Mouse (Mus musculus): ENCODE data around the gene Otub1. TPM values are rescaled to one million over a fixed set of nuclear protein-coding genes. Genes with fewer than 3 reads are reported as not detected.

The Otub1 gene
- total and polyA plus RNA-seq, 3 experiments, result 102 to 139 (median 119) TPM

DNA sequence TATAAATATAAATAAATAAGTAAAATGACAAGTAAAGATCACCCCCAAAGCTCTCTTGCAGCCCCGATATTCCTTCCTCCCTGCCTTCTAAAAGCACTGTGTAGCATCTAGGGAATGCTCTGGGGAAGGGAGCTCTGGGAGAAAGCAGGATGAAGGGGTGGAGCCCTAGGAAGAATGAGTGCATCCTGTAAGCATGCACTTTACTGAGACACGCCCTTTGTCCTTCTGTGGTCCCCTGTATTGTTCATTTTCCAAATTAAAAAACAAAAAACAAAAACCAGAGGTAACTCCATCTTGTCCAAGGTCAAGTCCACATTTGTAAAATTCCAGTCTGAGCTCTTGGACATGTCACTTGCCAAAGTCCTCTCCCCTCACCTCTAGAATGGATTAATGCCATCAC lies 1.2 kb downstream of the Otub1 start:
- Histone ChIP-seq H3K9ac (ENCODE audit: insufficient read depth, low read depth) (peak overlapping the region; percentile 91), H3K4me1 (ENCODE audit: control insufficient read depth in 1 of 2, insufficient read depth in 2 of 2) (peaks cover 8 to 42% of the 10 kb centered on the region in 2 experiments; a peak in 3 of 4 replicates), H3K4me3 (replicated peaks in 1 of 3; ENCODE audit: low read depth in 2 of 3, low read length in 2 of 3, poor library complexity in 1 of 3) (peak overlapping the region; percentile 76 to 91 (median 90)), H3K4me2 (ENCODE audit: insufficient read depth, low read depth, poor library complexity, severe bottlenecking) (peak overlapping the region; percentile 90), H3K36me3 (replicated peaks in 1 of 2; ENCODE audit: control insufficient read depth in 1 of 2, insufficient read depth in 1 of 2, low read length in 1 of 2) (peaks cover 41 to 48% of the 10 kb centered on the region in 2 experiments), H3K79me2 (replicated peaks; ENCODE audit: control insufficient read depth, extremely low read depth, insufficient read depth, poor library complexity, severe bottlenecking) (peaks cover 23% of the 10 kb centered on the region), H3K9me3 (replicated peaks; ENCODE audit: low read length) (no peaks in the 10 kb centered on the region), H3K27ac (ENCODE audit: insufficient read depth, low read depth) (no peak overlapping the region), H3K27me3 (replicated peaks) (no peaks in the 10 kb centered on the region)
- dilution Hi-C loops (cut with MboI; ENCODE audit: extremely low pct_ligation_motif_present, extremely low pct_unique_long_range_greater_than_20kb, low sequenced_read_pairs) (no loop called here), in situ Hi-C loops (cut with MboI; ENCODE audit: low pct_ligation_motif_present, low pct_unique_long_range_greater_than_20kb, low sequenced_read_pairs) (loop anchor here (5.0 kb wide), 1 partner anchor 148 kb away; the partner anchor contains the start of gene Macrod1)
- TF ChIP-seq EP300 (IDR thresholded peaks at IDR 0.05; ENCODE audit: low read length) (no peak), USF2 (conservative IDR thresholded peaks at IDR 0.05; ENCODE audit: low read depth, low read length) (no peak), SIN3A (IDR thresholded peaks at IDR 0.05; ENCODE audit: low read length) (0 out of 2 replicates have a peak, but pooled peaks have one; percentile 36), MXI1 (IDR thresholded peaks at IDR 0.05; ENCODE audit: low read depth, low read length) (no peak)
- no peak for DNase-seq (ENCODE audit: extremely low read depth)

DNA sequence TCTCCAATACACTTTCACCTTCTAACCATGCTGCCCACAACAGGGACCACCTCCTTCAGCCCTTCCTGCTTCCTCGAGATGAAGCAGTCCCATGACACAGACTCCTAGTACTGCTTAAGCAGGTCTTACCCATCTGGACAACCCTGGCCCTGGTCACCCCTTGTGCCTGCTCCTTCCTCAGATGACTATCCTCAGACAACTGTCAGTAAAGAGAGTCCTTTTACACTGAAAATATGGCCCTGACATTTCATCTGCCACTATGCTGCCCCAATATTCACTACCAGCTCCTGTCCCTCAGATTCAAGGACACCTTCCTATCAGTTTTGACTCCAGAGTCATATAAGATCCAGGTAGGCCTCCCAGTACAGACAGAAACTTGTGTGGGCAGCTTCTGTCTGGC lies 5.7 kb downstream of the Otub1 start:
- no peak overlapping the region for H3K4me3 ChIP-seq (replicated peaks in 1 of 3; ENCODE audit: low read depth in 2 of 3, low read length in 2 of 3, poor library complexity in 1 of 3)
- DNase-seq (ENCODE audit: extremely low read depth), result no peak
- no peak overlapping the region for H3K4me2 ChIP-seq (ENCODE audit: insufficient read depth, low read depth, poor library complexity, severe bottlenecking)
- no peaks in the 10 kb centered on the region for H3K27me3 ChIP-seq (replicated peaks)
- no peak overlapping the region for H3K27ac ChIP-seq (ENCODE audit: insufficient read depth, low read depth)
- H3K79me2 ChIP-seq (replicated peaks; ENCODE audit: control insufficient read depth, extremely low read depth, insufficient read depth, poor library complexity, severe bottlenecking), result peaks cover 18% of the 10 kb centered on the region
- no peaks in the 10 kb centered on the region for H3K9me3 ChIP-seq (replicated peaks; ENCODE audit: low read length)
- no peak for TF ChIP-seq JUND (conservative IDR thresholded peaks at IDR 0.05; ENCODE audit: low read depth, low read length)
- TF ChIP-seq BHLHE40 (IDR thresholded peaks at IDR 0.05; ENCODE audit: low read depth, low read length), result no peak
- no peak for TF ChIP-seq ZC3H11A (IDR thresholded peaks at IDR 0.05; ENCODE audit: low read depth, low read length)
- no peak for TF ChIP-seq MXI1 (IDR thresholded peaks at IDR 0.05; ENCODE audit: low read depth, low read length)
- TF ChIP-seq POLR2A (IDR thresholded peaks at IDR 0.05; ENCODE audit: low read depth, low read length), result no peak
- no peak for TF ChIP-seq IRF4 (IDR thresholded peaks at IDR 0.05; ENCODE audit: low read depth, low read length)
- TF ChIP-seq POLR2AphosphoS2 (IDR thresholded peaks at IDR 0.05; ENCODE audit: low read depth, low read length), result no peak
- no peak for TF ChIP-seq ETS1 (conservative IDR thresholded peaks at IDR 0.05; ENCODE audit: low read depth, low read length)
- no peak for TF ChIP-seq E2F4 (IDR thresholded peaks at IDR 0.05; ENCODE audit: insufficient replicate concordance, low read depth, low read length)
- TF ChIP-seq RAD21 (IDR thresholded peaks at IDR 0.05; ENCODE audit: low read depth, low read length), result no peak
- no peak for TF ChIP-seq MAX (IDR thresholded peaks at IDR 0.05; ENCODE audit: low read length)
- no peak for TF ChIP-seq NRF1 (IDR thresholded peaks at IDR 0.05; ENCODE audit: low read depth, low read length)
- no peak for TF ChIP-seq ZNF384 (IDR thresholded peaks at IDR 0.05; ENCODE audit: low read depth, low read length)
- TF ChIP-seq GABPA (IDR thresholded peaks at IDR 0.05; ENCODE audit: insufficient replicate concordance, low read depth, low read length), result no peak
- no peak for TF ChIP-seq MEF2A (IDR thresholded peaks at IDR 0.05; ENCODE audit: borderline replicate concordance, low read depth, low read length)
- TF ChIP-seq SMC3 (IDR thresholded peaks at IDR 0.05; ENCODE audit: low read depth, low read length), result no peak
- TF ChIP-seq CHD1 (IDR thresholded peaks at IDR 0.05; ENCODE audit: low read depth, low read length), result no peak
- no peak for TF ChIP-seq USF1 (IDR thresholded peaks at IDR 0.05; ENCODE audit: low read depth, low read length)
- TF ChIP-seq TBP (conservative IDR thresholded peaks at IDR 0.05; ENCODE audit: low read depth, low read length), result no peak
- no peak for TF ChIP-seq JUN (IDR thresholded peaks at IDR 0.05; ENCODE audit: insufficient read depth, low read depth, low read length)
- dilution Hi-C loops (cut with MboI; ENCODE audit: extremely low pct_ligation_motif_present, extremely low pct_unique_long_range_greater_than_20kb, low sequenced_read_pairs) (no loop called here), in situ Hi-C loops (cut with MboI; ENCODE audit: low pct_ligation_motif_present, low pct_unique_long_range_greater_than_20kb, low sequenced_read_pairs) (no loop called here)
- H3K4me1 ChIP-seq (ENCODE audit: control insufficient read depth in 1 of 2, insufficient read depth in 2 of 2), result peaks cover 8 to 38% of the 10 kb centered on the region in 2 experiments; a peak in 3 of 4 replicates
- H3K36me3 ChIP-seq (replicated peaks in 1 of 2; ENCODE audit: control insufficient read depth in 1 of 2, insufficient read depth in 1 of 2, low read length in 1 of 2), result peaks cover 76 to 90% of the 10 kb centered on the region in 2 experiments
- H3K9ac ChIP-seq (ENCODE audit: insufficient read depth, low read depth), result no peak overlapping the region

All from CH12.LX (cell line).